Mouse (Mus musculus): ENCODE measurements around the gene Snrpe. TPM values are rescaled to one million over a fixed set of nuclear protein-coding genes. Genes with fewer than 3 reads are reported as not detected.

The Snrpe gene
- total RNA-seq (2023; ENCODE audit: inconsistent age): 162 to 178 TPM (median 175 TPM) in 4 replicates

GRCm38 (mm10) chr1:133609771-133610502 is at the start of gene Snrpe:
TSS of gene Snrpe (minus strand) at chr1:133610291.

Other genes with a start within 250 kb of the Snrpe start
- 0.83 TPM in 1 of 4 replicates, not detected in the others for gene Etnk2, start 246.7 kb downstream of the Snrpe start, total RNA-seq (2023; ENCODE audit: inconsistent age)
- gene Sox13, start 185.9 kb downstream of the Snrpe start, total RNA-seq (2023; ENCODE audit: inconsistent age): 0.69 to 1.8 TPM (median 1.0 TPM) in 4 replicates
- gene Zbed6, start 50.6 kb upstream of the Snrpe start, total RNA-seq (2023; ENCODE audit: inconsistent age): 25.3 to 31.7 TPM (median 27.8 TPM) in 4 replicates
- gene Gm38394, start 51.0 kb upstream of the Snrpe start, total RNA-seq (2023; ENCODE audit: inconsistent age): 41.2 to 51.2 TPM (median 44.9 TPM) in 4 replicates
- 190 to 229 TPM (median 199 TPM) in 4 replicates for gene Lax1, start 79.8 kb upstream of the Snrpe start, total RNA-seq (2023; ENCODE audit: inconsistent age)
- gene Atp2b4, start 190.8 kb upstream of the Snrpe start, total RNA-seq (2023; ENCODE audit: inconsistent age): 0.15 to 1.4 TPM (median 0.27 TPM) in 4 replicates